Mouse (Mus musculus) olfactory bulb, adult 2 months (tissue): ENCODE results near the gene Krba1.

Source experiments
- CTCF ChIP-seq: fragments of 200-500 bp; IDR thresholded peaks from 2 replicates; pipeline ENCODE4 v1.5.1; 2012; ENCODE audit warnings: low read depth, mild to moderate bottlenecking, low read length, moderate library complexity; ENCODE audit not compliant: insufficient read depth
- POLR2A ChIP-seq: fragments of 200-500 bp; IDR thresholded peaks from 2 replicates; pipeline ENCODE4 v1.6.1; 2012; ENCODE audit warnings: mild to moderate bottlenecking, low read depth, low read length, moderate library complexity; ENCODE audit not compliant: insufficient read depth

DNA sequence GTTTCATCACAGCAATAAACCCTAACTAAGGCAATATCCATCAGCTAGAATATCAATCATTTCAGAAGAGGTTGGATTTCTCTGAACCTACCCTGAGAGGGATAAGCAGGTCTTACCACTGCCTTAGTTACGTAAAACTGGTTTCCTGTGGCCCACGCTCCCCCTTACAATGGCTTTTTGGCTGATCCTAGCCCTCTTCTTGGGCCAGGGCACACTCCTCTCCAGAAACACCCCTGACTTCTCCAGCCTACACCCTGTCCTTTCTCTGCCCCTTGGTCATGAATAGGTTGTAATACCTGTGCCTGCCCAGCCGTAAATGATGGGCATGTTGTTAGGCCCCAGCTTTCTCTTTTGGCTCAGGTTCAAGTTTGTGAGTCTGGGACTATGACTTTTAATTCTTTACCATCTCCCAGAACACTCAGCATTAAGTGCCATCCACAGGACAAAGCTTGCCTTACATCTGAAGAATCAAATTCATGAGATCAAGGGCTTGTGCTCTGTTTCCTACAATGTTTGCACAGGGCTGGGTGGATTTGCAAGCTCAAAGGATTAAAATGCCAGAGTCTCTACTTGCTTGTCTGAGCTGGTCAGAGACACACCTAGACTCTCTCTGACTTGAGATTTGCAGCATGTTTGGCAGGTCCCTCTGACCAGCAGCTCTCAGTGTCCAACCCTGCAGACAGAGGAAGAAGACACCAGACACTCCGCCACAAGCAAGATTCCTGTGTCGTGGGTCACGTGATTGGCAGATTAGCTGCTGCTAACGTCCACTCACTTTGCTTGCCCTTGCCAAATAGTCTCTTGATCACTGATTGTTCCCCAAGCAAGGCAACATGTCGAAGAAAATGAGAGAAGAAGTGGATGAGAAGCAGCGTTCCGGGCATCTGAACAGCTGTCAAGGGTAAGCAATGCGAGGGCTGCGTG lies 37.8 kb downstream of the Krba1 start:
- no peak for TF ChIP-seq CTCF
- no peak for TF ChIP-seq POLR2A
